Mouse (Mus musculus) forebrain, embryonic 16.5 days (tissue): ENCODE results near the gene Slx. TPM values are rescaled to one million over a fixed set of nuclear protein-coding genes. Genes with fewer than 3 reads are reported as not detected.
"Not testable (repeated sequence)": the region's sequence is repeated elsewhere in the genome, so short reads cannot be mapped to it uniquely, and the experiment has no call there.

Experiments used
- ATAC-seq: fragments of 200-750 bp; cut with Nextera tagmentation; 2 replicates; pipeline ENCODE4 v1.8.0; 2017; ENCODE audit warnings: mild to moderate bottlenecking, moderate library complexity
- H3K27ac ChIP-seq: fragments of 300-500 bp; sonication (generic); 2 replicates; pipeline ENCODE4 v1.5.1; 2014; ENCODE audit warnings: low read length, control low read depth
- H3K27me3 ChIP-seq: fragments of 300-500 bp; sonication (generic); replicated peaks from 2 replicates; pipeline ENCODE4 v1.6.1; 2014; ENCODE audit warnings: low read length; ENCODE audit not compliant: control insufficient read depth, insufficient read depth
- H3K36me3 ChIP-seq: fragments of 300-500 bp; sonication (generic); 2 replicates; pipeline ENCODE4 v1.6.1; 2014; ENCODE audit not compliant: control insufficient read depth, insufficient read depth
- H3K4me1 ChIP-seq: fragments of 300-500 bp; sonication (generic); replicated peaks from 2 replicates; pipeline ENCODE4 v1.6.1; 2014; ENCODE audit warnings: low read length; ENCODE audit not compliant: control insufficient read depth, insufficient read depth
- H3K4me2 ChIP-seq: fragments of 300-500 bp; sonication (generic); 2 replicates; pipeline ENCODE4 v1.6.1; 2014; ENCODE audit warnings: mild to moderate bottlenecking, low read length, control low read depth
- H3K4me3 ChIP-seq: fragments of 300-500 bp; sonication (generic); replicated peaks from 2 replicates; pipeline ENCODE4 v1.5.1; 2014; ENCODE audit warnings: mild to moderate bottlenecking, low read length, control low read depth
- H3K9ac ChIP-seq: fragments of 300-500 bp; sonication (generic); replicated peaks from 2 replicates; pipeline ENCODE4 v1.6.1; 2014; ENCODE audit warnings: low read depth, low read length, control low read depth
- H3K9me3 ChIP-seq: fragments of 300-500 bp; sonication (generic); 2 replicates; pipeline ENCODE4 v1.6.1; 2016; ENCODE audit warnings: low read length; ENCODE audit not compliant: control insufficient read depth
- WGBS: fragments of 180-500 bp; shearing (Covaris S2); extraction: QIAGEN DNeasy Blood & Tissue Kit; methylation state at CpG from one replicate; pipeline ENCODE4 v1.1.7; 2014; 5-methylcytosine and 5-hydroxymethylcytosine counted together
- microRNA-seq: library from miRNA; unstranded; fragments of <30 nt; microRNA quantifications from one replicate; pipeline ENCODE4, GENCODE M21; 2017
- polyA plus RNA-seq: library from polyadenylated mRNA; unstranded; fragments of >200 nt; fragmentation: Nextera tagmentation; extraction: Ambion mirVana; gene quantifications from 2 replicates; pipeline ENCODE4 v1.2.1, GENCODE M21; 2015

Slx gene
- polyA plus RNA-seq: not detected in 2 replicates

- H3K36me3 ChIP-seq, H3K4me3 ChIP-seq, H3K4me1 ChIP-seq, H3K27me3 ChIP-seq, H3K27ac ChIP-seq, H3K9ac ChIP-seq, ATAC-seq, H3K9me3 ChIP-seq, H3K4me2 ChIP-seq: not testable (repeated sequence)
- 67% methylated on average over 3 of the region's 3 CpGs for WGBS
These were observed at the start of gene Slx for GRCm38 (mm10) chrX:26545465-26545864. Slx (minus strand) TSS chrX:26545565.

Small RNA genes lying within 50 kb of the gene (microRNA-seq; reads per million reads assigned to microRNA genes)
- gene Gm27341: not detected

Other genes with a start within 250 kb of the Slx start
- gene Gm2030, start 235.5 kb downstream of the Slx start, polyA plus RNA-seq: not detected in 2 replicates
- gene Gm14525, start 157.1 kb upstream of the Slx start, polyA plus RNA-seq: not detected in 2 replicates